Mouse (Mus musculus): Measurements from ENCODE around the gene Cnga4. TPM values are rescaled to one million over a fixed set of nuclear protein-coding genes. Genes with fewer than 3 reads are reported as not detected.
"Not testable (repeated sequence)": the region's sequence is repeated elsewhere in the genome, so short reads cannot be mapped to it uniquely, and the experiment has no call there.

Gene Cnga4
- polyA plus RNA-seq, 1 experiment from 2014 or later = not detected

DNA sequence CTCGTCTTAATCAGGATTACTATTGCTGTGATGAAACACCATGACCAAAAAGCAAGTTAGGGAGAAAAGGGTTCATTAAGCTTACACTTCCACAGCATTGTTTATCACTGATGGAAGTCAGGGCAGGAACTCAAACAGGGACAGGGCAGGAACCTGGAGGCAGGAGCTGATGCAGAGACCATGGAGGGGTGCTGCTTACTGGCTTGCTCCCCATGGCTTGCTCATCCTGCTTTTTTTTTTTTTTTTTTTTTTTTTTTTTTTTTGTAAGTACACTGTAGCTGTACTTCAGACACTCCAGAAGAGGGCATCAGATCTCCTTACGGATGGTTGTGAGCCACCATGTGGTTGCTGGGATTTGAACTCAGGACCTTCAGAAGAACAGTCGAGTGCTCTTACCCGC, 49.0 kb downstream of the Cnga4 start:
- H3K27ac ChIP-seq (ENCODE audit: low read depth, low read length); H3K4me3 ChIP-seq (ENCODE audit: low read depth, low read length); H3K4me1 ChIP-seq (ENCODE audit: control insufficient read depth, insufficient read depth, low read length); H3K9me3 ChIP-seq (ENCODE audit: control insufficient read depth, low read length); H3K4me2 ChIP-seq (ENCODE audit: low read depth); DNase-seq (ENCODE audit: low spot score); H3K27me3 ChIP-seq (ENCODE audit: control insufficient read depth, insufficient read depth, low read length); H3K36me3 ChIP-seq (ENCODE audit: control insufficient read depth, insufficient read depth, low read length); H3K9ac ChIP-seq (ENCODE audit: low read length); ATAC-seq (ENCODE audit: insufficient read depth, low FRiP score, low TSS enrichment): not testable (repeated sequence)
- WGBS = 82% methylated on average over 4 of the region's 4 CpGs

Other genes with a start within 250 kb of the Cnga4 start
- not detected in 2 replicates for gene Olfr684, start 240.9 kb upstream of the Cnga4 start, polyA plus RNA-seq (2014; fragmentation: Nextera tagmentation; extraction: Ambion mirVana)
- gene Olfr685, start 218.6 kb upstream of the Cnga4 start, polyA plus RNA-seq (2014; fragmentation: Nextera tagmentation; extraction: Ambion mirVana) = not detected in 2 replicates
- gene Olfr686, start 197.1 kb upstream of the Cnga4 start, polyA plus RNA-seq (2014; fragmentation: Nextera tagmentation; extraction: Ambion mirVana) = not detected in 2 replicates
- gene Olfr688, start 116.5 kb upstream of the Cnga4 start, polyA plus RNA-seq (2014; fragmentation: Nextera tagmentation; extraction: Ambion mirVana) = not detected in 2 replicates
- not detected in 2 replicates for gene Olfr689, start 93.4 kb upstream of the Cnga4 start, polyA plus RNA-seq (2014; fragmentation: Nextera tagmentation; extraction: Ambion mirVana)
- gene Olfr690, start 70.5 kb upstream of the Cnga4 start, polyA plus RNA-seq (2014; fragmentation: Nextera tagmentation; extraction: Ambion mirVana) = not detected in 2 replicates
- gene Olfr691, start 62.3 kb upstream of the Cnga4 start, polyA plus RNA-seq (2014; fragmentation: Nextera tagmentation; extraction: Ambion mirVana) = not detected in 2 replicates
- not detected in 2 replicates for gene Olfr692, start 36.3 kb upstream of the Cnga4 start, polyA plus RNA-seq (2014; fragmentation: Nextera tagmentation; extraction: Ambion mirVana)
- not detected in 2 replicates for gene Gm5901, start 29.5 kb upstream of the Cnga4 start, polyA plus RNA-seq (2014; fragmentation: Nextera tagmentation; extraction: Ambion mirVana)
- 33.0 and 36.1 TPM in 2 replicates for gene Fam160a2, start 4.5 kb upstream of the Cnga4 start, polyA plus RNA-seq (2014; fragmentation: Nextera tagmentation; extraction: Ambion mirVana)
- not detected in 2 replicates for gene Cckbr, start 21.2 kb downstream of the Cnga4 start, polyA plus RNA-seq (2014; fragmentation: Nextera tagmentation; extraction: Ambion mirVana)
- 22.8 and 23.0 TPM in 2 replicates for gene Cavin3, start 77.7 kb downstream of the Cnga4 start, polyA plus RNA-seq (2014; fragmentation: Nextera tagmentation; extraction: Ambion mirVana)
- gene Smpd1, start 149.8 kb downstream of the Cnga4 start, polyA plus RNA-seq (2014; fragmentation: Nextera tagmentation; extraction: Ambion mirVana) = 47.3 and 53.7 TPM in 2 replicates
- 115 and 128 TPM in 2 replicates for gene Apbb1, start 177.1 kb downstream of the Cnga4 start, polyA plus RNA-seq (2014; fragmentation: Nextera tagmentation; extraction: Ambion mirVana)
- gene Hpx, start 195.6 kb downstream of the Cnga4 start, polyA plus RNA-seq (2014; fragmentation: Nextera tagmentation; extraction: Ambion mirVana) = 0.37 TPM in 1 of 2 replicates, not detected in the other
- gene Trim3, start 229.0 kb downstream of the Cnga4 start, polyA plus RNA-seq (2014; fragmentation: Nextera tagmentation; extraction: Ambion mirVana) = 35.7 and 36.9 TPM in 2 replicates
- gene Timm10b, start 235.5 kb downstream of the Cnga4 start, polyA plus RNA-seq (2014; fragmentation: Nextera tagmentation; extraction: Ambion mirVana) = 151 and 157 TPM in 2 replicates
- 75.7 and 82.7 TPM in 2 replicates for gene Arfip2, start 235.8 kb downstream of the Cnga4 start, polyA plus RNA-seq (2014; fragmentation: Nextera tagmentation; extraction: Ambion mirVana)
- gene Gm45799, start 236.0 kb downstream of the Cnga4 start, polyA plus RNA-seq (2014; fragmentation: Nextera tagmentation; extraction: Ambion mirVana) = 5.6 and 18.3 TPM in 2 replicates
- gene Dnhd1, start 246.3 kb downstream of the Cnga4 start, polyA plus RNA-seq (2014; fragmentation: Nextera tagmentation; extraction: Ambion mirVana) = 0.50 and 2.0 TPM in 2 replicates